Mouse (Mus musculus): Measurements from ENCODE around the gene Grsf1. TPM values are rescaled to one million over a fixed set of nuclear protein-coding genes. Genes with fewer than 3 reads are reported as not detected.

Gene Grsf1
- total RNA-seq, 2 experiments from 2014 or later, result 63.4 to 66.7 TPM

DNA sequence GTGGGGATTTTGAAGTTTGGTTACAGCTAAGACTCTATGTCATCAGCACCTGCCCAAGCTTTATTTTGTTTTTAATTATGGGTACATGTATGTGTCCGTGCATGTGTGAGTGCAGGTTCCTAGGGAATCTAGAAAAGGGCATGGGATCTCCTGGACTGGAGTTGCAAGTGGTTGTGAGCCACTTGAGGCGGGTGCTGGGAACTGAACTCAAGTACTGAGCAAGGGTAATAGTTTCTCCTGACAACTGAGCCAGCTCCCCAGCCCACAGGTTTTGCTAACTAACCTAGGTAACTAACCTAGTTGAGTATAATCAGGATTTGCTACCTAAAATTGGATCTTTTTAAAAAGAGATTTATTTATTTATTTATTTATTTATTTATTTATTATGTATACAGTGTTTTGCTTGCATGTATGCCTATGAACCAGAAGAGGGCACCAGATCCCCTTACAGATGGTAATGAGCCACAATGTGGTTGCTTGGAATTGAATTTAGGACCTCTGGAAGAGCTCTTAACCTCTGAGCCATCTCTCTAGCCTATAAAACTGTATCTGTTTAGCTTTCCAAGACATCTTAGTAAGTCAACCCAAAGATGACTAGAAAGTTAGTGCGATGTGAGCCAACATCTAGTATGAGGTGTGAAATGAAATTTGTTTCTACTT is 13.4 kb upstream of the Grsf1 start:
- DNase-seq, result no peak

DNA sequence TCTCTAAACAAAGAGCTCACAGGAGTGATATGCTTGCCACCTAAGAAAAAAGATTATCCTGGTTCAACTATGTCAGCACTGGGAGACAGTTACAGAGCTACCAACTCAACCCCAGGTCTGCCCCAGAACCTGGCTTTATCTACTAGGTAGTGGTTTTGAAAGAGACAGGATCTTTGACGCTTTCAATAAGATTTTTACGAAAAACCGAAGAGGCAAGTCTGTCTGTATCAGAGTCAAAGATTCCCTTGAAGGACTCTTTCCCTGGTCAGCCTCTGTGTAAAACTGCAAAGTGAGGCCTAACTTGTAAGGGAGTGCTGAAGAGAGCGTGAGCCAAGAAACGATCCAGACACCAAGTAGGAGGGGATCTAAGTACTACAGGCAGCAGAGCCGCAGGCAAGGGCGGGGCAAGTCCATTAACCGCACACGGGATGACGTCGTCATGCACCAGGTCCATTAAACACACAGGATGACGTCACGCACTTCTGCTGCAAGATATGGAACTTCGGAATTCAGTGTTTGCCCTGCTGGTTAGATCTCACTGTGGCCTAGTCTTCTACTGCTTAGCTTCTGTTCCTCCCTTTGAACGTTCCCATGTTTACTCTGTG is 12.7 kb upstream of the Grsf1 start:
- DNase-seq, result no peak
- intact Hi-C loops (cut with DNase I), result loop anchor here (5.0 kb wide), 1 partner anchor 34 kb away; the partner anchor contains the start of gene Mob1b

More for the DNA sequence above, 13.4 kb upstream of the Grsf1 start:
- intact Hi-C loops (cut with DNase I), result loop anchor here (5.0 kb wide), 1 partner anchor 33 kb away; the partner anchor contains the start of gene Mob1b

DNA sequence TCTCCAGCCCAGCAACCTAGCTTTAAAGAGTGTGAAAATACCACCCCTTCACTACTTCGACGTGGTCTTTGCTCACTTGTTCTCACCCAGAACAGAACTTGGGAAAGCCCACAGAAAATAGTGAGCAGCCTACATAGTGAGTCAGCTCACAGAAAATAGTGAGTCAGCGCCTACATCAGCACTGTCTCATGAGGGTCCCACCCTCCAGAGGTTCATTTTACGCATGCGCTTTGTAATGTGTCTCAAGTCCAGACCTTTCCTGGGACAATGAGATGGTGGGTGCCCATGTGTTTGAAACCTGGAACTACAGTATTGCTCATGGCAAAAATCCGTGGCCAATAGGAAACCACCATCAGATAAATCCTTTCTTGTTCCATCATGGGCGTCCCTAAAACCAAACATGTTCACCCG is 12.0 kb upstream of the Grsf1 start:
- DNase-seq, result no peak
- intact Hi-C loops (cut with DNase I), result loop anchor here (5.0 kb wide), 1 partner anchor 34 kb away; the partner anchor contains the start of gene Mob1b

- no peak for DNase-seq
- intact Hi-C loops (cut with DNase I), result loop anchor here (5.0 kb wide), 1 partner anchor 36 kb away; the partner anchor contains the start of gene Mob1b
Observed at GRCm38 (mm10) chr5:88685745-88686299, 9.9 kb upstream of the Grsf1 start.

- intact Hi-C loops (cut with DNase I), result loop anchor here (5.0 kb wide), 1 partner anchor 37 kb away; the partner anchor contains the start of gene Mob1b
Observed at GRCm38 (mm10) chr5:88685306-88685705, 9.3 kb upstream of the Grsf1 start.

GRCm38 (mm10) chr5:88684226-88684625 is 8.3 kb upstream of the Grsf1 start:
- intact Hi-C loops (cut with DNase I), result no loop called here
- DNase-seq, result no peak

More at GRCm38 (mm10) chr5:88685306-88685705, 9.3 kb upstream of the Grsf1 start:
- no peak for DNase-seq

GRCm38 (mm10) chr5:88683706-88684105 is 7.7 kb upstream of the Grsf1 start:
- no peak for DNase-seq
- intact Hi-C loops (cut with DNase I), result no loop called here

DNA sequence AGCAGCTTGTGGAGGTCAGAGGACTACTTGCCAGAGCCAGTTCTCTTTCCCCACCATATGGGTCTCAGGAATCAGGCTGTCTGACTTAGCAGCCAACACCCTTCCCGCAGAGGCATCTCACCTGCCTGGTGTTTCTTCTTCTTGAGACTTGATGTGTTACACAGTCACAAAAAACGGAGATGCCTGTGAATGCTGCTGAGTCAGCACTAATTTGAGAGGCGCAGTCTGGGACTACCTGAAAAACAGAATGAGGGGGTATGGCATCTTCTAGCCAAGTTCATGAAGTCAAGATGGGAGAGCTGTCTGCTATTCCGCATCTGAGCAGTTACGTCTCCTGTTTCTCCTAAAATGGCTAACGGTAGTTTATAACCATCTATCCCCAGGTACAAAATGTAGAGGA is 4.6 kb upstream of the Grsf1 start:
- intact Hi-C loops (cut with DNase I), result no loop called here
- DNase-seq, result no peak

DNA sequence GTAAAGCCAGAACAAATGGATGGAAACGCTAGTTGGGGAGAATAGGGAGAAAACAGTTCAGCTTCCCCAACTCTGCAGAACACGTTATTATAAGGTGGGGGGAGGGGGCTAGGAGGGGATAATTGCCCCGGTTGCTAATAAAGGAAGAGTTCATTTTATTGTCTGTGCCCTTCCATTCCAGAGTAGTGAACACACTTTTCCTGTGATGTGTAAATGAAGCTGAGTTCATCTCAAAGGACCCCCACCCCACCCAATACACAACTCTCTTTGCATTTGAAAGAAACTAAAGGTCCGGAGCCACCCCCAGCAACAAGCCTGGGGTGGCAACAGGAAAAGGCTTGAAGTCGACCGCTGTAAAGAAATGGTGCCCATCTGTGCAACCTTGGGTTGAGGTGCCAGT is 3.4 kb upstream of the Grsf1 start:
- intact Hi-C loops (cut with DNase I), result no loop called here
- no peak for DNase-seq

GRCm38 (mm10) chr5:88678929-88679328 is 3.0 kb upstream of the Grsf1 start:
- DNase-seq, result no peak
- intact Hi-C loops (cut with DNase I), result no loop called here

DNA sequence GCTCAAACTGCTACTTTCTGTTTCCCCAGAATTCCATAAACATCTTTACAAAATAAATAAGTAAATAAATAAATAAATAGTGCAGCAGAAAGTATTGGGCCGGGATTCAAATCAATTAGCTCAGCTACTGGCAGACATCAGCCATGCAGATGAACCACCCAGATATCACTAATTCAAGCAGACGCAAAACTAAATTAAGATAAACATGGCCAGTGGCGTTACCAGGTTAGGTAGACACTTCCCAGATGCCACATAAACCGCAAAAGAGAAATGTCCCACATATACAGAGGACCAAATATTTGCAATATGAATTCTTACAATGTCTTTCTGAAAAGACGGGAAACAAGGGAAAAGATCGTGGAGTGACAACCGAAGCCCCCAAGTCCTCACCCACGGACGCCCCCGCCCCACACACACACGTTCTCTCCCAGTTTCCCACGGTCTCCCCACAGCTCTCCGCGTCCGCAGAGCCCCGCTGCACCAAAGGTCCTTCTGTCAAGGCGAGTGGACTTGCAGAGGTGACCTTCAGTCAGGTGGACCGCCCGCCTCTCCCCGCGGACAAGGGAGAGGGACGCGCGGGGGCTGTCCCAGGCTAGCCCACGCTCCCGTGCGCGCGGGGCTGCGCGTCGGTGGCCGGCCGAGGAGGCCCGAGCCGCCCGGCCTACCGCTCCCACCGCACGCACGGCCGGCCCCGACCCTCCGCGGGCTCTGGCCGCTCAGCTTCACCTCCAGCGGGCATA is 1.1 kb downstream of the Grsf1 start:
- peak; percentile 23 for DNase-seq
- intact Hi-C loops (cut with DNase I), result no loop called here

- intact Hi-C loops (cut with DNase I), result no loop called here
- no peak for DNase-seq
Observed at GRCm38 (mm10) chr5:88663875-88664274, 12.1 kb downstream of the Grsf1 start.

- intact Hi-C loops (cut with DNase I), result no loop called here
- DNase-seq, result no peak
Observed at GRCm38 (mm10) chr5:88663151-88663550, 12.8 kb downstream of the Grsf1 start.

- intact Hi-C loops (cut with DNase I), result no loop called here
- DNase-seq, result no peak
Observed at GRCm38 (mm10) chr5:88657868-88658267, 18.1 kb downstream of the Grsf1 start.

GRCm38 (mm10) chr5:88652589-88652988 is 23.4 kb downstream of the Grsf1 start:
- intact Hi-C loops (cut with DNase I), result no loop called here
- no peak for DNase-seq

GRCm38 (mm10) chr5:88649250-88650173 is 26.5 kb downstream of the Grsf1 start:
- DNase-seq, result no peak
- intact Hi-C loops (cut with DNase I), result no loop called here

GRCm38 (mm10) chr5:88645405-88645804 is 30.6 kb downstream of the Grsf1 start:
- intact Hi-C loops (cut with DNase I), result no loop called here

DNA sequence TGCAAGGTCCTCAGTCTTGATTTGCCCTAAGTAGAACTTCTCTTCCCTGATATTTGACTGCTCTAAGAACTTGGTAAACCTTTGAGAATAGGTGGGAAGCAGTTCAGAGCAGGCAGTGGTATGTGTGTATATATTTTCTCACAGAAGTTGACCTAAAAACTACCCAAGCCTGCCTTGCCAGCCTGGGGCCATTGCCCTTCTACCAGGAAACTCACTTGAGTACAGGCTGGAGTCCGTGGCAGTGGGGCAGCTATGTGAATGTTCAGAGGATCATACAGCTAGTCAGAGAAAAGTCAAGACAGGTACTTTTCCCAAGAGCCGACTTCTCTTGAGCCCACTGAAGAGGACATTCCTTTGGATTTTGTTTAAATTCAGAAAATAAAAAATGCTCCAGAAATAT is 31.1 kb downstream of the Grsf1 start:
- DNase-seq, result no peak
- intact Hi-C loops (cut with DNase I), result no loop called here

More at GRCm38 (mm10) chr5:88645405-88645804, 30.6 kb downstream of the Grsf1 start:
- no peak for DNase-seq

DNA sequence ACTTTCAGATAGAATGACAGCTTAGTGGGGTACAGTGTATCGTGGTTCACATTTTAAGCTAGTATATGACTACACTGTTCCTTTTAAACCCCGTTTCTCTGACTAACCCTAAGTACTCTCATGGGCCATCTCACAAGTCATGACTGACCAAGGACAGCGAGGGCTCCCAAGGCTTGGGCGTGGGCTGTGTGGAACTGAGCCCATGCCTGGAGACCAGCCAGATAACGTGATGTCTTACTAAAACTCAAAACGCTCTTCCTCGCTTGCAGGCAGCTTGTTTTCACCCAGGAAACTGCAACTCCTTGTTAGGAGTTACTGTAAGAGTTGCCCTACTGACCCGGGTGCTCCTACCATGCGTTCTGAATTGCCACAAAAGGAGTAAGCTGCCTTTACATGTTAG is 32.5 kb downstream of the Grsf1 start:
- intact Hi-C loops (cut with DNase I), result no loop called here
- no peak for DNase-seq

- no peak for DNase-seq
- intact Hi-C loops (cut with DNase I), result no loop called here
Observed at GRCm38 (mm10) chr5:88642786-88643185, 33.2 kb downstream of the Grsf1 start.

Data from left cerebral cortex, postnatal 4 days (tissue).